Mouse (Mus musculus) midbrain, embryonic 16.5 days (tissue): ENCODE results near the gene Npepps. TPM values are rescaled to one million over a fixed set of nuclear protein-coding genes. Genes with fewer than 3 reads are reported as not detected.
"Not testable (repeated sequence)": the region's sequence is repeated elsewhere in the genome, so short reads cannot be mapped to it uniquely, and the experiment has no call there.

Source experiments
- ATAC-seq: fragments of 200-750 bp; cut with Nextera tagmentation; 2 replicates; pipeline ENCODE4 v1.8.0; 2017; ENCODE audit warnings: moderate TSS enrichment
- H3K27ac ChIP-seq: fragments of 300-500 bp; sonication (generic); 2 replicates; pipeline ENCODE4 v1.5.1; 2014; ENCODE audit warnings: mild to moderate bottlenecking, low read length, mixed read lengths
- H3K27me3 ChIP-seq: fragments of 300-500 bp; sonication (generic); 2 replicates; pipeline ENCODE4 v1.6.1; 2014; ENCODE audit warnings: low read depth, low read length, mixed read lengths; ENCODE audit not compliant: control insufficient read depth, insufficient read depth
- H3K36me3 ChIP-seq: fragments of 300-500 bp; sonication (generic); 2 replicates; pipeline ENCODE4 v1.6.1; 2014; ENCODE audit warnings: mild to moderate bottlenecking, low read length, moderate library complexity, mixed read lengths; ENCODE audit not compliant: control insufficient read depth, insufficient read depth
- H3K4me1 ChIP-seq: fragments of 300-500 bp; sonication (generic); 2 replicates; pipeline ENCODE4 v1.6.1; 2014; ENCODE audit warnings: mild to moderate bottlenecking, low read length, mixed read lengths; ENCODE audit not compliant: control insufficient read depth, insufficient read depth
- H3K4me2 ChIP-seq: fragments of 300-500 bp; sonication (generic); 2 replicates; pipeline ENCODE4 v1.6.1; 2014; ENCODE audit warnings: mild to moderate bottlenecking, low read length, mixed read lengths
- H3K4me3 ChIP-seq: fragments of 300-500 bp; sonication (generic); 2 replicates; pipeline ENCODE4 v1.5.1; 2014; ENCODE audit warnings: low read depth, mild to moderate bottlenecking, low read length, moderate library complexity, mixed read lengths
- H3K9ac ChIP-seq: fragments of 300-500 bp; sonication (generic); 2 replicates; pipeline ENCODE4 v1.6.1; 2014; ENCODE audit warnings: low read depth, low read length, mixed read lengths
- H3K9me3 ChIP-seq: fragments of 300-500 bp; sonication (generic); replicated peaks from 2 replicates; pipeline ENCODE4 v1.6.1; 2014; ENCODE audit warnings: mild to moderate bottlenecking, low read length, mixed read lengths; ENCODE audit not compliant: control insufficient read depth, poor library complexity, severe bottlenecking
- WGBS: fragments of 180-500 bp; shearing (Covaris S2); extraction: QIAGEN DNeasy Blood & Tissue Kit; methylation state at CpG from one replicate; pipeline ENCODE4 v1.1.7; 2014; 5-methylcytosine and 5-hydroxymethylcytosine counted together
- polyA plus RNA-seq: library from polyadenylated mRNA; unstranded; fragments of >200 nt; fragmentation: Nextera tagmentation; extraction: Ambion mirVana; gene quantifications from 2 replicates; pipeline ENCODE4 v1.2.1, GENCODE M21; 2015

Npepps gene
- polyA plus RNA-seq = 151 and 163 TPM in 2 replicates

DNA sequence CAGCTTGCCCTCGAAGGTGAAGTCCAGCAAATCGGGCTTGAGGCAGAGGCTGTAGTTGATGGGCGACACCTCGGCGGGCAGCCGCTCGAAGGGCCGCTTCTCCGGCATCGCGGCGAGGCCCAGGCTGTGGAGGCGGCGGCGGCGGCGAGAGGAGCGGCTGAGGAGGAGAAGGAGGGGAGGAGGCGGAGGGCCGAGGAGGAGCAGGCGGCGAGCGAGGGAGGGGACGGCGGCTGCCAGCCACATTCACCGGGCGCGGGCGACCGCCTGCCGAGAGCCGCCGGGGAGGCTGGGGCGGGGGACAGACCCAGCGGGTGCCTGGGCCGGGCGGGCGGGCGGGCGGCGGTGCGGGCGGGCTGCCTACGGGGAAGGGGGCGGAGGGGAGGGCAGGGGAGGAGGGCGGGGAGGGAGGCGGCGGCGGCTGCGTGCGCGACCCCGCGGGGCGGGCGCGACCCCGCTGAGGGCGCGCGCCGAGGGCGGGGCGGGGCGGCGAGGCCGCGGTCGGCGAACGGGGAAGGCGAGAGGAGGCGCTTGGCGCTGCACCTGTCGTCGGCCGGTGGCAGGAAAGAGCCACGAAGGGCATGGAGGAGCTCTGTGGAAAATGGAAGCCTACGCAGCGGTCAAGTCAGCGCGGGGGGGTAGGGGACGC lies at the start of gene Npepps:
TSS of gene Npepps (minus strand) at position 423 of the 646 bp plus-strand sequence.
- peak; percentile 69 for ATAC-seq
- Histone ChIP-seq H3K36me3 (no peaks in the 10 kb centered on the region), H3K9ac (peak within 1 kb of the TSS; percentile 98), H3K9me3 (no peaks in the 10 kb centered on the region), H3K4me1 (peaks cover 25% of the 10 kb centered on the region), H3K4me2 (peak within 1 kb of the TSS; percentile 75), H3K4me3 (peak within 1 kb of the TSS; percentile 86), H3K27me3 (no peaks in the 10 kb centered on the region), H3K27ac (peak within 1 kb of the TSS; percentile 98)
- WGBS = 0% methylated on average over 33 of the region's 83 CpGs

- Histone ChIP-seq H3K27me3 (no peaks in the 10 kb centered on the region), H3K4me1 (no peaks in the 10 kb centered on the region), H3K27ac (no peak overlapping the region), H3K9me3 (no peaks in the 10 kb centered on the region), H3K9ac (no peak overlapping the region), H3K4me2 (no peak overlapping the region), H3K4me3 (no peak overlapping the region), H3K36me3 (peaks cover 28% of the 10 kb centered on the region)
- no peak for ATAC-seq
- WGBS = 22% methylated on average over 9 of the region's 9 CpGs
These were observed 47.7 kb upstream of the Npepps start for GRCm38 (mm10) chr11:97328148-97328547.

DNA sequence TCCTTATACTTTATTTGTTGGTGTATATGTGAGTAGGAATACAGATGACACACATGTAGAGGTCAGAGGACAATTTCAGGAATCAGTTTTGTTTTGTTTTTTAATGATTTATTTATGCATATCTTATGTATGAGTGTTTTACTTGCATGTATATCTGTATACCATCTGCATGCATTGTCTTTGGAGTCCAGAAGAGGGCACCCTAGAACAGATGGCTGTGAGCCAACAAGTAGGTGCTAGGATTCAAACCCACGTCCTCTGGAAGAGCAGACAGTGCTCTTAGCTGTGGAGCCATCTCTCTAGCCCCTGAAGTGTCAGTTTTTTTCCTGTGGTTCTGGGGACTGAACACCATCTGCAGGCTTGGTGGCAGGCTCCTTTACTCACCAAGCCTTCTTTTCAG lies 44.8 kb upstream of the Npepps start:
- Histone ChIP-seq H3K4me1 (no peaks in the 10 kb centered on the region), H3K36me3 (peaks cover 26% of the 10 kb centered on the region), H3K27ac (no peak overlapping the region), H3K4me3 (no peak overlapping the region), H3K9me3 (no peaks in the 10 kb centered on the region), H3K4me2 (no peak overlapping the region), H3K27me3 (no peaks in the 10 kb centered on the region), H3K9ac (no peak overlapping the region)
- 72% methylated on average over 1 of the region's 1 CpGs for WGBS
- ATAC-seq = no peak

DNA sequence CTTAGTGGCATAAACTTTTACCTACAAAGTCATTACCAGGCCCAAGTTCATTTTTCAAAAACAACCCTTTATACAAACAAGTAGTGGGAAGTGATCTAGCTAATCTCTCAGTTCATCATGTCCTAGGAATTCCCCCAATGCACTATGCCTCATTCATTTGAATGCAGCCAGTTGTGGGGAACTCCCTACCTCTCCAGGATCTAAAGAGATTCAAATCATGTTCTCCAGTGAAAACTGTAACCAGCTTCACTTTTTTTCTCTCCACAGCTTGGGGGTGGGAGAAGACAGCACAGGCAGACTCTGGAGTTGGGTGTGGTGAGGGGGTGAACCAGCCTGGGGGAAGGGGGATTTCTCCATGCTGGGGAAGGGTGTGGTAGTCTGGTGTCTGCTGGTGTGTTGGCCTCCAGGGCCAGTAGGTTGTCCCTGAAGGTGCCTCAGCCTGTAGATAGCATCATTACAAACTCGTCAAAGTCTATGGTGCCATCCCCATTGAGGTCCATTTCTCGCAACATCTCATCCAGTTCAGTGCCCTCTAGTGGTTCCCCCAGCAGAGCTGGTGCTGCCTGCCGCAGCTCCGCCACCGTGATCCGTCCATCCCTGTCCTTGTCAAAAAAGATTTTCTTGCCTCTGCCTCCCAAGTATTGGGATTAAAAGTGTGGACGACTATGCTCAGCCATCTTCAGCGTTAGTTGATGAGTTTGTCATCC lies 41.6 kb upstream of the Npepps start:
- not testable (repeated sequence) for ATAC-seq
- WGBS = 77% methylated on average over 8 of the region's 8 CpGs

DNA sequence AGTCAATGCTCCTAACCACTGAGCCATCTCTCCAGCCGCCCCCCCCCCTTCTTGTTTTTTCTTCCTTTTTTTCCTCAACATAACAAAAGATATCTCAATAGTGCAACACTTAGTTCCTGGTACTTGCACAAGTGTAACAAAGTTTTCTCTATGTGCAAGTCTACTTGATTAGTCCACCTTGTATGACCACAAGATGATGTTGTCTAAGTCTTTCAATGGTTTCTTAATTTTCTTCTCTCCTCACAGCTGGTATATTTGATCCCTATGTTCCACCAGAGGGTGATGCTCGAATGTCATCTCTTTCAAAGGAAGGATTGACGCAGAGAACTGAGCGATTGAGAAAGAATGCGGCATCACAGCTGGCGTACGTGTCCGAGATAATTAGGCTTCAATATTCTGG lies 40.8 kb upstream of the Npepps start:
- Histone ChIP-seq H3K4me3 (no peak overlapping the region), H3K36me3 (peaks cover 16% of the 10 kb centered on the region), H3K27ac (no peak overlapping the region), H3K4me2 (no peak overlapping the region), H3K9ac (no peak overlapping the region), H3K9me3 (no peaks in the 10 kb centered on the region), H3K4me1 (peaks cover 2% of the 10 kb centered on the region; the same call in 1 of the 2 replicates), H3K27me3 (no peaks in the 10 kb centered on the region)
- ATAC-seq = no peak
- 92% methylated on average over 8 of the region's 8 CpGs for WGBS

More for the DNA sequence above, 41.6 kb upstream of the Npepps start:
- not testable (repeated sequence) for H3K27ac ChIP-seq, H3K4me1 ChIP-seq, H3K4me2 ChIP-seq, H3K4me3 ChIP-seq, H3K9ac ChIP-seq, H3K27me3 ChIP-seq, H3K9me3 ChIP-seq
- peaks cover 20% of the 10 kb centered on the region for H3K36me3 ChIP-seq

GRCm38 (mm10) chr11:97315504-97316503 lies 35.4 kb upstream of the Npepps start, which contains the start of gene Mrpl45:
TSS of gene Mrpl45 (plus strand) at chr11:97315716.
- under 1% methylated on average over 47 of the region's 50 CpGs for WGBS
- H3K9me3 ChIP-seq = no peaks in the 10 kb centered on the region
- peaks cover 9% of the 10 kb centered on the region for H3K4me1 ChIP-seq
- peak within 1 kb of the TSS; percentile 81 for H3K27ac ChIP-seq
- no peaks in the 10 kb centered on the region for H3K36me3 ChIP-seq
- H3K4me2 ChIP-seq = peak within 1 kb of the TSS; percentile 63
- H3K27me3 ChIP-seq = no peaks in the 10 kb centered on the region
- peak; percentile 95 for ATAC-seq
- peak within 1 kb of the TSS; percentile 62 for H3K9ac ChIP-seq
- peak within 1 kb of the TSS; percentile 50 for H3K4me3 ChIP-seq

DNA sequence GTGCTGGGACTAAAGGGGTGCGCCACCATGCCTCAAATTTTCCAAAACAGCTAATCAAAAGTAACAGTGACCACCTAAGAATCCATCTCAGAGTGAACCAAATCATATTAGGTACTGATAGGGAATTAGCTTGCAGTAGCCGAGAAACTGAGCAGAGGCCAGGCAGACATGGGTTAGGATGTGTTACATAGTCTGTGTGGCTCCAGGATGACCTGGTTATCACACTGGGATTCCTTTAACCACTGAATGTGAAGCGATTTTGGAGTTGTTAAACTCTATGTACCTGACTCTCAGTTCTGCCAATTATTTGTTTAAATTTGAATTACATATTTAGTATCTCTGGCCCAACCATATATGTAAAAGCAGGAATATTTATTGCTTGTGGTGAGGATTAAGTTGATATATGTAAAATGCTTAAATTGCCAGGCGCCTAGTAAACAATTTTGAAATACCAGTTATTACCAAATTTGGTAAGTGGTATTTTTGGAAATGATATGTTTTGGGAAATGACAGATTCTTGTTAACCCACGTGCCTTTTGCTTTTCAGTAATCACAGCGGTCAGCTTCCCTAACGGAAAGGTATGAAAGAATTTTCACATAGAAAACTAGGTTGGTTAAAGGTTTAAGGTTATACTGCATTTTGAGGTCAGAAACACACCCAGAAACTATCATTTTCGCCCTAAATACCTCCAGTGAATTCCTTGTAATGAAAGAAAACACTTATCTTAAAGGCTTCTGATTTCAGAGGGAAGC lies 34.5 kb upstream of the Npepps start:
- H3K9ac ChIP-seq = peak overlapping the region; percentile 52
- WGBS = 51% methylated on average over 8 of the region's 8 CpGs
- no peaks in the 10 kb centered on the region for H3K36me3 ChIP-seq
- no peak for ATAC-seq
- no peaks in the 10 kb centered on the region for H3K27me3 ChIP-seq
- H3K4me2 ChIP-seq = peak overlapping the region; percentile 42
- no peaks in the 10 kb centered on the region for H3K9me3 ChIP-seq
- H3K4me1 ChIP-seq = peaks cover 12% of the 10 kb centered on the region
- H3K27ac ChIP-seq = peak overlapping the region; percentile 81
- H3K4me3 ChIP-seq = peak overlapping the region; percentile 50

- Histone ChIP-seq H3K36me3 (no peaks in the 10 kb centered on the region), H3K4me1 (peaks cover 19% of the 10 kb centered on the region), H3K4me2 (no peak overlapping the region), H3K9me3 (no peaks in the 10 kb centered on the region), H3K4me3 (no peak overlapping the region), H3K27me3 (no peaks in the 10 kb centered on the region; the same call in 1 of the 2 replicates), H3K9ac (no peak overlapping the region), H3K27ac (no peak overlapping the region)
- ATAC-seq = no peak
- 98% methylated on average over 3 of the region's 3 CpGs for WGBS
These were observed 33.7 kb upstream of the Npepps start for GRCm38 (mm10) chr11:97314110-97314509.
